Mouse (Mus musculus) spleen, adult 2 months (tissue): ENCODE measurements around the gene Dynll1.

ENCODE experiments used
- CTCF ChIP-seq: fragments of 200-500 bp; IDR thresholded peaks from 2 replicates; pipeline ENCODE4 v1.5.1; 2011; ENCODE audit warnings: mild to moderate bottlenecking, inconsistent platforms; ENCODE audit not compliant: insufficient read depth, insufficient read length, insufficient replicate concordance; ENCODE audit errors: extremely low read depth
- POLR2A ChIP-seq: fragments of 200-500 bp; IDR thresholded peaks from 2 replicates; pipeline ENCODE4 v1.6.1; 2011; ENCODE audit warnings: low read depth, low read length, inconsistent platforms

DNA sequence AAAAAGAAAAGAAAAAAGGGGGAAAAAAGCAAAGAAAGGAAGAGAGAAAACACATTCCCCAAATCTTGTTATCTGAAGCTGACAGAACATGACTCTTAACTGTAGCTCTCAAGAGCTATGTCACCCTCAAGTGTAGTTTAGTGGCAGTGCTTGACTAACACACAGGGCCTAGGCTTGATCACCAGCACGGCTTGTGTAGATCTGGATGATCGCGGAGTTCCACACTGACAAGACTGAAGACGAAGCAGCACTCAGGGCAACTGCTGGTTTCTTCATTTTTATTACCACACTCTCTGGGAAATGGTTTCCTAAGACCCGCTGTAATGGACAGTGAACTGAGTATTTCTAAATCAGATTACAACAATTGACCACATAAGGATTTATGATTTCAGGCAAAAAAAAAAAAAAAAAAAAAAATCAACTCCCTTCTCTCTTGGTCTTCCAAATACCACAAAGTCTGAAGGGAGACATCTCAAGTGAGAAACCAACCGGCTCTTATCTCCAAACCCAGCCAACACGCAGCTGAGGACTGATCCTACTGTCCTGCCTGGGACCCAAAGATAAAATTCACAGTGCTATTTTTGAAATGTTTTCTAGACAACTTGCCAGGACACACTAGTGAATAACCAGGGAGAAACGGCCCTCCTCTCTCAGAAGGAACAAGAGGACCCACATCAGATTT lies 33.9 kb downstream of the Dynll1 start:
- TF ChIP-seq CTCF (no peak), POLR2A (no peak)
